Mouse (Mus musculus): Measurements from ENCODE around the gene Megf11.

Gene Megf11

GRCm38 (mm10) chr9:64605735-64606349 lies 220.4 kb downstream of the Megf11 start:
- DNase-seq (ENCODE audit: low read depth): no peak

- DNase-seq (ENCODE audit: low read depth): no peak
Measured at GRCm38 (mm10) chr9:64607049-64607448, 221.6 kb downstream of the Megf11 start.

- no peak for DNase-seq (ENCODE audit: low read depth)
Measured at GRCm38 (mm10) chr9:64609546-64609945, 224.1 kb downstream of the Megf11 start.

DNA sequence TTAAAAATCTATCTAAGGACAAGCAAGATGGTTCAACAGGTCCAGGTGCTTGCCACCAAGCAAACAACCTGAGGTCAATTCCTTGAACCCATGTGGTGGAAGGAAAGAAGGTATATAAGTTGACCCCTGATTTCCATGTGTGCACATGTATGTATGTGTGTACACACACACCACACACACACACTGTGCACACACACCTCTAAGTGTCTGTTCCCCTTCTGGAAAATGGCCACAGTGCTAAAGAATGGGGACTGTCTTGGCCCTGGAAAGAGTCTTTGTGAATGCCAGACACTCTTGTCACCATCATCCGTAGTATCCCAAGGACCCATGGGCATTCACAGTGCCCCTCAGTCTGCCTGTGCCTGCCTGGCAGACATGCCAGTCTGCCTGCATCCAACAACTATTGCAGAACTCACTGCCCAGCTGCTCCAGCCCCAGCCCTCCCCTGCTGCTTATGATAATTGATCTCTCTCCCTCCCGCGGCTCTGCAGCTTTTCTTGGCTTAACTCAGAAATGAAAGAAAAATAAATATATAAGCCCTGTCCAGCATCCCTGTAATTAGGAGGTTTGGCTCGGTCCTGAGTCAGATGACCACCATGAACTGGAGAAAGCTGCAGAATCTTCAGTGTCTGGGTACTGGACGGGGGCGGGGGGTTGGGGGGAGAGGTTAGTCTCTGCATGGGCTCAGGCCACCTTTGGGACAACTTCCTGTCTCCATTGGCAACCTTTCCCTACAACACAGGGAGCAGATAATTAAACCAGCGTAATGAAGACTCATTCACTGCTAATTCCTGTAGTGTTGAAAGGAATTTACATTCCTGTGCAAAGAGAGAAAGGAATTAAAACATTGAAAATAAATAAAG lies 226.9 kb downstream of the Megf11 start:
- DNase-seq (ENCODE audit: low read depth): peak; percentile 15

GRCm38 (mm10) chr9:64612984-64613649 lies 227.7 kb downstream of the Megf11 start:
- no peak for DNase-seq (ENCODE audit: low read depth)

DNA sequence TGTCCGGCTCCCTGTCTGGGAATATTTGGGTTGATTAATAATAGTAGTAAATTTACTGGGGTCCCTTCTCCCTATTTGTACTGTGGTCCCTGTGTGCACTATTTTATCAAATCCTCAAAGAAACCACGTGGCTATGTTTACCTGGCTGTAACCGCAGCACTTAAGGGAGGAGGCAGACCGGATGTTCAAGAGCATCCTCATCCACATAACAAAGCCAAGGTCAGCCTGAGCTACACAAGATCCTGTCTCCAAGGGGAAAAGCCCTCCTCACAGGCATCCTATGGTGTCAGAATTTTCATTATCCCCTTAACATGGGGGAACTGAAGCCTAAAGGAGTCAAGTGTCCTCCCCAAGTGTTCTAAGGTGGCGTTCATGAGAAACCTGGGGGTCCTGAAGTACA lies 232.0 kb downstream of the Megf11 start:
- no peak for DNase-seq (ENCODE audit: low read depth)

DNA sequence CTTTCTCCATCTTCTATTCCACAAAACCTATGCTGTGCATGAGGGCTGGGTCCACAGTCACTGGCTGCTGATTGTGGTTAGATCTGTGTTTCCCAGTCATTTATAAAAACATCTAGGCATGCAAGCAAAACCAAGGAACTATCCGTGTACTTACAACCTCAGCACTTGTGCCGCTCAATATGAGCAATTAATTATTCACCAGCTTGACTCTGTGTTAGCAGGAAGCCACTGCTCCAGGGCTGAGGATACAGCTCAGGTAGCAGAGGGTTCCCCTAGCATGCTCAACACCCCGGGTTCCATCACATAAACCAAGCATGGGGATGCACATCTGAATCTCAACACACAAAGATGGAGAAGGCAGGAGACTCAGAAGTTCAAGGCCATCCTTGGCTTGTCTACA lies 233.0 kb downstream of the Megf11 start:
- no peak for DNase-seq (ENCODE audit: low read depth)

DNA sequence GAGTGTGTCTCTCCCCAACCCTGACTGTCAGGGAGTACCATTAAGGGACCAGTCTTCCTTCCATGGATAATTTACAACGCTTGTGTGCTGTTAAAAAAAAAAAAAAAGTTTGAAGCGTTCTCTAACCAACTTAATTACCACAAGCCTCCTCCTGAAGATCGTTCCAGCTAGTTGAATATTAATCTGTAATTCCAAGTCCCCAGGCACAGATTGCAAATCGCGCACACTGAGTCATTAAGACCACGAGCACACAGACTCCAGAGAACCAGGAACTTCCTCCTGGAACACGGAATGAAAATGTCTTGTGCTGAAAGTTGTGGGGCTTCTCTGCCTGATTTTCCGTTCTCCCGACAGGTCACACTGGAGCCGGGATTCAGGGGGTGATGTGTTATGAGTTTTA lies 234.0 kb downstream of the Megf11 start:
- no peak for DNase-seq (ENCODE audit: low read depth)

DNA sequence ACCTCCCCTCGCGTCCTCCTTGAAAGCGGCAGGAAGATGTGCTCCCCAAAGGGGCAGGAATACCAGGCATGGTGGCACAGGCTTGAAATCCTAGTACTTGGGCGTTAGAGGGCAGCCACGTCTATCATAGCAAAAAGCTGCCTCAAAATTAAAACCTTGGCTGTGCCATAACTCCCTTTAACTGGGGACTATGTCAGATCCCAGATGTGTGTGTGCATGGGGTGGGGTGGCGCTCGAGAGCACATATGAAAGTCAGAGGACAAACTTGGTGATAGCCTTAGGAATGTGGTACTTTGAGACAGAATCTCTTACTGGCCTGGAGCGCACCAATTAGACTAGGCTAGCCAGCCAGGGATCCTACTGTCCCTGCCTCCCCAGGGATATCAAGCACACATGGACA lies 235.2 kb downstream of the Megf11 start:
- no peak for DNase-seq (ENCODE audit: low read depth)

DNA sequence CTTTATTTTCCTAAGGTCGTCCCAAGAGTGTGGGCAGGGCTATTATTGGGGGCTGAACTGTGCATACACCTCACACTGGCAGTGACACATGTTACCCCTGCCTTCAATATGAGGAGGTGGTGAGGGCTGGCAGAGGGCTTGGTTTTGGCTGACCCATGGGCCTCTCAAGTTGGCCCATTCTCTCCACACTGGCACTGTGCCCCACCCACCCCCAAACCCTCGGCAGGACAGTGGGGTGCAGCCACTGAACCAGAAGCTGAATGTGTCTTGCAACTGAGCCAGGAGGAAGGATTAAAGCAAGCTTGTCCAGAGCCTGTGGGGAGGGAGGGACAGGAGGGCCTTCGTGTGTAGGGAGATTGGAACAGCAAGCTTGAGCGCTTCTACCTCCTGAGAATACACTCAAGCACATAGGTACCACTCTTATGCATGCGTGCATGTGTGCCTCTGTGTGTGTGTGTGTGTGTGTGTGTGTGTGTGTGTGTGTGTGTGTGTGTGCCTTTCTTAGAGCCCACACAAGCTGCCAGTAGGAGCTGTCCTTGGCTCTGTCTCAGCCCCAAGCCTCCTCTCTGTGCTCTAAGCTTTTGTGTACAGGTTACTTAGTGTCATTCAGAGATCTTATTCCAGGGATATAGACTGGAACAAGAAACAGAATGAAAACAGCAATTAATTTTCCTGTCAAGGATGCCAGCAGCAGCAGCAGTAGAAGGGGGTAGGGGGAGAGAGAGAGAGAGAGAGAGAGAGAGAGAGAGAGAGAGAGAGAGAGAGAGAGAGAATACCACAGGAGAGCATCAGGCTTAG lies 236.3 kb downstream of the Megf11 start:
- DNase-seq (ENCODE audit: low read depth): no peak

- no peak for DNase-seq (ENCODE audit: low read depth)
Measured at GRCm38 (mm10) chr9:64623361-64623760, 237.9 kb downstream of the Megf11 start.

GRCm38 (mm10) chr9:64624536-64624935 lies 239.1 kb downstream of the Megf11 start:
- DNase-seq (ENCODE audit: low read depth): no peak

DNA sequence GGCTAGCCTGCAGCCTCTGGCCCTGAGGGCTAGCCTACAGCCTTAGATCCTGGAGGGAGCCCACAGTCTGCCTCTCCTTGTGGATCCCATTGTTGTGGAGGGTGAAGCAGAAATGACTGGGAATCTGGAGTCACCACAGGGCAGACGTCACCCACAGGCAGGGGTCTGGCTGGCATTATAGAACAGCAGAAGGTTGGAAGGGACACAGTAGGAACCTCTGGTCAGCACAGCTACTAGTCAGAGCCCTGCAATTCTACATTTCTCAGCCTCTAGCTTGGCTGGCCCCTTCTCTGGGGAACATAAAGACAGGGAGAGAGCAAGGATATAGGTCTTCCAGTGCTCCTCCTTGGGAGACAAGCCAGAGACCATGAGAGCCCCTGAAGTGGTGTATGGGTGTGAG lies 244.4 kb downstream of the Megf11 start:
- DNase-seq (ENCODE audit: low read depth): no peak

- DNase-seq (ENCODE audit: low read depth): no peak
Measured at GRCm38 (mm10) chr9:64633169-64633568, 247.7 kb downstream of the Megf11 start.

- no peak for DNase-seq (ENCODE audit: low read depth)
Measured at GRCm38 (mm10) chr9:64636111-64636510, 250.7 kb downstream of the Megf11 start.

DNA sequence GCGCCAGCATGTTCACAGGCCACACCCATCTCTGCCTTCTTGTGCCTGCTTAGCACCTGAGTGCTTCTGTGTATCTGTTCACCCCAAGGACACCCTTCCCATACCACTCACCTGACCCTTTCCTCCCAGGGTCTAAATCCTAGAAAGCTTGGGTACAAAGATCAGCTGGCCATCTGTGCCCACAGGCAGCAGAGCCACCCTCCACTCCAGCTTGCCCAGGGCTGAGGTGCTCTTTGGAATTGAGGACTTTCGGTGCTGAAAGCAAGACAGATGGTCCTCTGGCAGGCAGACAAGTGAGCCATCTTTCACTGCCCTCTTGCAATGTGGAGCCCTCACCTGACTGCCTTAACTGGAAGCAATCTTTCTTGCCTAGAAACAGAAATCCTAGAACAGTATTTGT lies 251.5 kb downstream of the Megf11 start:
- no peak for DNase-seq (ENCODE audit: low read depth)

DNA sequence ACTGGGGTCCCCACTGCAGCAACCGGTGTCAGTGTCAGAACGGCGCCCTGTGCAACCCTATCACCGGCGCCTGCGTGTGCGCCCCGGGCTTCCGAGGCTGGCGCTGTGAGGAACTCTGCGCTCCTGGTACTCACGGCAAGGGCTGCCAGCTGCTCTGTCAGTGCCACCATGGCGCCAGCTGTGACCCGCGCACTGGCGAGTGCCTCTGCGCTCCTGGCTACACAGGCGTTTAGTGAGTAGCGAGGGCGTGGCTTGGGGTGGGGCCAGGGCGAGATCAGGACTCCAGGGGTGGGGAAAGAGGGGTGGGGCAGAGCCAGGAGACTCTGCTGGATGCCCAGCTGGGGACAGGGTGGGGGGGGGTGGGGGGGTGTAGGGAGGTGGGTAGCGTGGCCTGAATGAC lies 252.8 kb downstream of the Megf11 start:
- DNase-seq (ENCODE audit: low read depth): no peak

GRCm38 (mm10) chr9:64639664-64640063 lies 254.2 kb downstream of the Megf11 start:
- peak; percentile 7 for DNase-seq (ENCODE audit: low read depth)

GRCm38 (mm10) chr9:64644129-64644528 lies 258.7 kb downstream of the Megf11 start:
- no peak for DNase-seq (ENCODE audit: low read depth)

DNA sequence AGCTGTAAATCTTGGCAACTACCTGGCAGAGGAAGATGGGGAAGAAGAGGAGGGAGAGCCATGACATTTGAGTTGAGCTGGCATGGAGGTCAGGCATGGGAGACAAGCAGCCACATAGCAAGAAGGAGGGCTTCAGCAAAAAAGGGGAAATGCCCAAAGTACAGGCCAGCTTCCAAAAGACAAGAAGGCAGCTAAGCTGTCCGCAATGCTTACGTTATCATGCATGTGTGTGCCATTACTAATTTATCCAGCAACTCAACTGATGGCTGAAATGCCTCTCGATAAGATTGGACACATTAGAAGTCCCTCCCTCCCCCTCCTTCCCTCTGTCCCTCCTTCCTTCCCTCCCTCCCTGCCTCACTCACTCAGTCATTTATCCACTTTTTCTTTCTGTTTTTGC lies 260.0 kb downstream of the Megf11 start:
- no peak for DNase-seq (ENCODE audit: low read depth)

- no peak for DNase-seq (ENCODE audit: low read depth)
Measured at GRCm38 (mm10) chr9:64649393-64649792, 264.0 kb downstream of the Megf11 start.

DNA sequence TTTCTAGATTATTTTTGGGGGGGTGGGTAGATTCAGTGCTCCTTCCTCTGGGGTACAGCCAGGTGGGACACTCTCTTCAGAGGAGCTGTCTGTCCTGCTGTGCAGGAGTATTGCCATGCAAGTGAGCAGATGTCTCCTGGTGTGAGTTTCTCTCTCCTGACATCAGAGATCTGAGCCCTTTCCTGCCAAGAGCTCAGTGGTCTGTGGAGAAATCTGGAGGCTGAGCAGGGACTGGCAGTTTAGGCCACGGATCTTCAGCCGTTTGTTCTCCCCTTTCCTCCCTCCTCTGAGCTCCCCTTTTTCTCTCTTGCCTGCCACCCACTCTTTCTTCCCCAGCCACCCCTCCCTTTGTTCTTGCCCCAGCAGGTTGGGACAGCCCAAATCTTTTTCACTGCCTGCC lies 264.5 kb downstream of the Megf11 start:
- DNase-seq (ENCODE audit: low read depth): no peak

All from fibroblast of lung, adult 2 months (primary cell).